Mouse (Mus musculus) cerebellum, adult 2 months (tissue): ENCODE results near the gene Tchh. TPM values are rescaled to one million over a fixed set of nuclear protein-coding genes. Genes with fewer than 3 reads are reported as not detected.
A peak's percentile ranks its signal among the peaks of the same experiment; 100 is the strongest.

Experiments
- DNase-seq, 2 experiments: peaks; one replicate each; pipeline ENCODE4 v3.0.0; 2021
- H3K27ac ChIP-seq: fragments of 200-500 bp; 2 replicates; pipeline ENCODE4 v1.5.1; 2012; ENCODE audit warnings: low read length, control low read depth, inconsistent platforms; ENCODE audit not compliant: insufficient read depth
- H3K27me3 ChIP-seq: fragments of 200-500 bp; 2 replicates; pipeline ENCODE4 v1.6.1; 2012; ENCODE audit warnings: inconsistent platforms, mild to moderate bottlenecking, low read length, moderate library complexity; ENCODE audit not compliant: control insufficient read depth, insufficient read depth
- H3K4me1 ChIP-seq: fragments of 200-500 bp; 2 replicates; pipeline ENCODE4 v1.6.1; 2011; ENCODE audit warnings: low read length; ENCODE audit not compliant: control insufficient read depth, insufficient read depth
- H3K4me3 ChIP-seq: fragments of 200-500 bp; replicated peaks from 2 replicates; pipeline ENCODE3; 2011; ENCODE audit warnings: mild to moderate bottlenecking, low read depth, low read length, control low read depth; ENCODE audit not compliant: insufficient read depth
- CTCF ChIP-seq: fragments of 200-500 bp; IDR thresholded peaks from 2 replicates; pipeline ENCODE4 v1.5.1; 2011; ENCODE audit warnings: low read depth, mild to moderate bottlenecking, control low read depth, low read length, moderate library complexity, borderline replicate concordance; ENCODE audit not compliant: insufficient read depth
- POLR2A ChIP-seq: fragments of 200-500 bp; IDR thresholded peaks from 2 replicates; pipeline ENCODE4 v1.6.1; 2011; ENCODE audit warnings: low read length, control low read depth, borderline replicate concordance; ENCODE audit not compliant: insufficient read depth
- WGBS: fragments of 180-500 bp; shearing (Covaris S2); methylation state at CpG from one replicate; pipeline ENCODE4 v1.1.7; 2018; 5-methylcytosine and 5-hydroxymethylcytosine counted together
- polyA plus RNA-seq: library from polyadenylated mRNA; depleted of rRNA; stranded (reverse); fragments of >200 nt; gene quantifications from 2 replicates; pipeline ENCODE4 v1.2.3, GENCODE M21; 2012; rRNA removed

Gene Tchh
- 0.79 and 0.82 TPM in 2 replicates for polyA plus RNA-seq

GRCm38 (mm10) chr3:93442030-93442429, at the start of gene Tchh:
Tchh (plus strand) TSS chr3:93442330.
- WGBS: 92% methylated on average over 1 of the region's 1 CpGs
- Histone ChIP-seq H3K4me1 (peaks cover 3% of the 10 kb centered on the region; the same call in 1 of the 2 replicates), H3K27ac (no peak within 1 kb of the TSS), H3K4me3 (no peak within 1 kb of the TSS), H3K27me3 (peaks cover 4% of the 10 kb centered on the region; the same call in 1 of the 2 replicates)
- no peak for DNase-seq
- TF ChIP-seq CTCF (no peak), POLR2A (no peak)

DNA sequence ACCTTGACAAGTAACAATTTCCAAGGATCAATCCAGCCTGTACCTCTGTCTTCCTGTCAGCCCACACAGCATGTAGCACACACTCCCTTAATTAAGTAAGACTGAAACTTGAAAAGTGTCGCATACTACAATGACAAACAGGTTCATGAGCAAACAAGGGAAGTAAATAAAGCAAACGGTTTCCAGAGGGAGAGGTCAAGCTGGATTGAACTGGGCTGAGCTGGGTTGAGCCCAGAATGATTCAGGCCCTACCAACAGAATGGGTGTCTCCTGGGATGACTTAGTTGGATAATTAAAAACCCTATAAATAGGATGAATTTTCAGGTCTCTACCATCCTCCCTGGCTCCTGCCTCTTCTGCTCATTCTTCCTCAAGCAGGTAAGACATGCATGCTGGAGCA, 48.8 kb upstream of the Tchh start, which contains the start of gene Rptn:
Gene Rptn (plus strand): TSS at position 334 of the 400 bp plus-strand sequence.
- no peak within 1 kb of the TSS for H3K27ac ChIP-seq
- WGBS: 72% methylated on average over 2 of the region's 2 CpGs
- no peaks in the 10 kb centered on the region for H3K27me3 ChIP-seq
- no peaks in the 10 kb centered on the region for H3K4me1 ChIP-seq
- TF ChIP-seq POLR2A (no peak), CTCF (no peak)
- DNase-seq: no peak
- H3K4me3 ChIP-seq: no peak within 1 kb of the TSS

- no peak for TF ChIP-seq CTCF
- no peak for TF ChIP-seq POLR2A
- no peak for DNase-seq
- Histone ChIP-seq H3K27me3 (no peaks in the 10 kb centered on the region), H3K27ac (no peak overlapping the region), H3K4me1 (no peaks in the 10 kb centered on the region), H3K4me3 (no peak overlapping the region)
- WGBS: 99% methylated on average over 3 of the region's 3 CpGs
Measured at GRCm38 (mm10) chr3:93403936-93404335, 38.2 kb upstream of the Tchh start.

DNA sequence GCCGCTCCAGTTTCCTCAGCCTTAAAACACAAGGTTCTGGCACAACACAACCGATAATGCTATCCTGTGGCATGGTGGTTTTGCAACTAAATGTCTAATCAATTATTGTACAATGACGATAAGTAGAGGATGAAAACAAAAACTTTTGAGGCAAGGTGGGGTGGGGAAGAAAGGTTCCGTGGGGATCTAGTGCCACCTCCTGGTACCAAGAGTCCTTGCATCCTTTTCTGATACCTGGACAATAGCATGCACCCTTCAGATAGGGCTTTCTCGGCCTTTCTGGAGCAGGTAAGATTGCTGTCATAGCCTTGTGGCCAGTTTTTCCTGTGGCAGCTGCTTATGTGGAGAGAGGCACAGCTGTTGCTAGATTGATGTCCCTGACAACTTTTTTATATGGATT, 35.1 kb upstream of the Tchh start:
- Histone ChIP-seq H3K27ac (no peak overlapping the region), H3K4me1 (no peaks in the 10 kb centered on the region), H3K27me3 (no peaks in the 10 kb centered on the region), H3K4me3 (no peak overlapping the region)
- DNase-seq: peak in 1 of 2 experiments; percentile 0
- 30% methylated on average over 5 of the region's 5 CpGs for whole genome bisulfite sequencing
- TF ChIP-seq CTCF (peak; percentile 60; the same call in 1 of the 2 replicates), POLR2A (no peak)

DNA sequence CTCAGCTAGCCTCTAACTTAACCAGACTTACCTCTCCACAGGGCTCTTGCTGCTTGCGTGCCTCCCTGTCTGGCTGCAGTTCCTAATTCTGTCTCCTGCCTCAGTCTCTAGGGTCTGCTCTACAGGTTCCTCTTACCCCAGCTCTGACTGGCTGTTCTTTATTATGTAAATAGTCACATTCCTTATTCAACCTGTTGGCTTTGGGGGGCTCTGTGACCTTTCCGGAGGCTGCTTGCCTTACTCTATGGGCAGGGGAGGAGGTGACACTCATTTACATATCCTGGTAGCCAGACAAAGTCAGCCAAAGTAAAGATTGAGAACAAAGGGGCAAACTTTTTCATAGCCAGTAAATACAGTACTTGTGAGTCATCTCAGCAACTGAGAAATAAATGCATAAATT, 30.2 kb upstream of the Tchh start:
- Histone ChIP-seq H3K4me1 (no peaks in the 10 kb centered on the region), H3K27me3 (no peaks in the 10 kb centered on the region), H3K4me3 (no peak overlapping the region), H3K27ac (no peak overlapping the region)
- 10% methylated on average over 2 of the region's 2 CpGs for WGBS
- no peak for DNase-seq
- TF ChIP-seq POLR2A: no peak
- TF ChIP-seq CTCF: no peak

GRCm38 (mm10) chr3:93431673-93432072, 10.5 kb upstream of the Tchh start:
- no peak overlapping the region for H3K4me3 ChIP-seq
- no peaks in the 10 kb centered on the region for H3K4me1 ChIP-seq
- 43% methylated on average over 3 of the region's 3 CpGs for WGBS
- no peak for TF ChIP-seq POLR2A
- no peak for TF ChIP-seq CTCF
- H3K27ac ChIP-seq: no peak overlapping the region
- H3K27me3 ChIP-seq: no peaks in the 10 kb centered on the region
- no peak for DNase-seq

GRCm38 (mm10) chr3:93443501-93444101, 1.5 kb downstream of the Tchh start:
- WGBS: 1% methylated on average over 38 of the region's 38 CpGs
- no peak overlapping the region for H3K27ac ChIP-seq
- H3K4me1 ChIP-seq: peaks cover 3% of the 10 kb centered on the region; the same call in 1 of the 2 replicates
- peak; percentile 6 to 32 for DNase-seq
- peaks cover 4% of the 10 kb centered on the region; the same call in 1 of the 2 replicates for H3K27me3 ChIP-seq
- no peak overlapping the region for H3K4me3 ChIP-seq
- TF ChIP-seq POLR2A: no peak
- no peak for TF ChIP-seq CTCF
